Mouse (Mus musculus) forebrain, postnatal 0 days (tissue): ENCODE results near the gene Gm21680. TPM values are rescaled to one million over a fixed set of nuclear protein-coding genes. Genes with fewer than 3 reads are reported as not detected.

Experiments used
- polyA plus RNA-seq: library from polyadenylated mRNA; unstranded; fragments of >200 nt; fragmentation: Nextera tagmentation; extraction: Ambion mirVana; gene quantifications from 2 replicates; pipeline ENCODE4 v1.2.1, GENCODE M21; 2015
- total RNA-seq: library from RNA; depleted of rRNA; stranded (reverse); fragments of >200 nt; gene quantifications from 2 replicates; pipeline ENCODE4 v1.2.3, GENCODE M21; 2014; rRNA removed

Gm21680 gene
- total and polyA plus RNA-seq, 2 experiments from 2014 or later, result 0.07 TPM; not detected in 1

Other genes starting within 250 kb of the Gm21680 start
- gene Actr3b, start 212.7 kb downstream of the Gm21680 start, total RNA-seq, result 31.4 and 45.5 TPM in 2 replicates
- 90.9 and 107 TPM in 2 replicates for gene Actr3b, start 212.7 kb downstream of the Gm21680 start, polyA plus RNA-seq
- 0.10 TPM in 1 of 2 replicates, not detected in the other for gene Gm21663, start 30.3 kb downstream of the Gm21680 start, total RNA-seq
- not detected in 2 replicates for gene Gm21663, start 30.3 kb downstream of the Gm21680 start, polyA plus RNA-seq
- gene Gm21671, start 18.2 kb downstream of the Gm21680 start, total RNA-seq, result not detected in 2 replicates
- gene Gm21671, start 18.2 kb downstream of the Gm21680 start, polyA plus RNA-seq, result 0.12 TPM in 1 of 2 replicates, not detected in the other
- gene Gm21698, start 16.0 kb upstream of the Gm21680 start, total RNA-seq, result not detected in 2 replicates
- gene Gm21698, start 16.0 kb upstream of the Gm21680 start, polyA plus RNA-seq, result 0.17 TPM in 1 of 2 replicates, not detected in the other
- not detected in 2 replicates for gene Gm1979, start 32.1 kb upstream of the Gm21680 start, total RNA-seq
- 0.15 TPM in 1 of 2 replicates, not detected in the other for gene Gm1979, start 32.1 kb upstream of the Gm21680 start, polyA plus RNA-seq
- not detected in 2 replicates for gene Gm5862, start 50.3 kb upstream of the Gm21680 start, total RNA-seq
- gene Gm5862, start 50.3 kb upstream of the Gm21680 start, polyA plus RNA-seq, result 0.11 TPM in 1 of 2 replicates, not detected in the other
- 0.05 TPM in 1 of 2 replicates, not detected in the other for gene Speer4a, start 66.9 kb upstream of the Gm21680 start, total RNA-seq
- 0.08 TPM in 1 of 2 replicates, not detected in the other for gene Speer4a, start 66.9 kb upstream of the Gm21680 start, polyA plus RNA-seq
- not detected in 2 replicates for gene Gm7347, start 85.9 kb upstream of the Gm21680 start, total RNA-seq
- gene Gm7347, start 85.9 kb upstream of the Gm21680 start, polyA plus RNA-seq, result 0.05 TPM in 1 of 2 replicates, not detected in the other
- gene Gm10471, start 116.6 kb upstream of the Gm21680 start, total RNA-seq, result not detected in 2 replicates
- not detected in 2 replicates for gene Gm10471, start 116.6 kb upstream of the Gm21680 start, polyA plus RNA-seq
- not detected in 2 replicates for gene 5031410I06Rik, start 132.7 kb upstream of the Gm21680 start, total RNA-seq
- 0.15 and 0.21 TPM in 2 replicates for gene 5031410I06Rik, start 132.7 kb upstream of the Gm21680 start, polyA plus RNA-seq
- gene Gm10220, start 148.8 kb upstream of the Gm21680 start, total RNA-seq, result not detected in 2 replicates
- gene Gm10220, start 148.8 kb upstream of the Gm21680 start, polyA plus RNA-seq, result not detected in 2 replicates